Mouse (Mus musculus) cerebellum, postnatal 36 days (tissue): ENCODE measurements around the gene 1700067K01Rik.
A peak's percentile ranks its signal among the peaks of the same experiment; 100 is the strongest.
"Not testable (repeated sequence)": the region's sequence is repeated elsewhere in the genome, so short reads cannot be mapped to it uniquely, and the experiment has no call there.

Experiments used
- DNase-seq, 2 experiments: peaks; one replicate each; pipeline ENCODE4 v3.0.0; 2021 to 2022; ENCODE audit warnings: mixed read lengths in 2 of 2

Gene 1700067K01Rik

GRCm38 (mm10) chr8:83989243-83989642 lies 12.1 kb upstream of the 1700067K01Rik start:
- no peak for DNase-seq

- no peak for DNase-seq
Observed at GRCm38 (mm10) chr8:83990170-83990569, 11.1 kb upstream of the 1700067K01Rik start.

GRCm38 (mm10) chr8:83992488-83992887 lies 8.8 kb upstream of the 1700067K01Rik start:
- DNase-seq: no peak

GRCm38 (mm10) chr8:83994030-83994429 lies 7.3 kb upstream of the 1700067K01Rik start:
- DNase-seq: no peak

- DNase-seq: no peak
Observed at GRCm38 (mm10) chr8:83995973-83996372, 5.3 kb upstream of the 1700067K01Rik start.

GRCm38 (mm10) chr8:83996567-83997505 lies 4.5 kb upstream of the 1700067K01Rik start:
- DNase-seq: peak; percentile 72 to 86

GRCm38 (mm10) chr8:83997511-83998141 lies 3.7 kb upstream of the 1700067K01Rik start, which contains the start of gene Samd1:
Samd1 (plus strand) TSS chr8:83997672.
- DNase-seq: peak; percentile 53 to 56

GRCm38 (mm10) chr8:83998231-83999056 lies 2.9 kb upstream of the 1700067K01Rik start:
- peak in 1 of 2 experiments; percentile 51 for DNase-seq

GRCm38 (mm10) chr8:83999057-83999705 lies 2.1 kb upstream of the 1700067K01Rik start:
- no peak for DNase-seq

GRCm38 (mm10) chr8:83999825-84000224 lies 1.5 kb upstream of the 1700067K01Rik start:
- no peak for DNase-seq

- no peak for DNase-seq
Observed at GRCm38 (mm10) chr8:84002957-84003611, 1.8 kb downstream of the 1700067K01Rik start.

GRCm38 (mm10) chr8:84003612-84004246 lies 2.4 kb downstream of the 1700067K01Rik start:
- DNase-seq: no peak

- peak; percentile 90 to 93 for DNase-seq
Observed at GRCm38 (mm10) chr8:84004533-84005201, 3.4 kb downstream of the 1700067K01Rik start.

- not testable (repeated sequence) for DNase-seq
Observed at GRCm38 (mm10) chr8:84005502-84005901, 4.2 kb downstream of the 1700067K01Rik start.

GRCm38 (mm10) chr8:84008362-84008761 lies 7.1 kb downstream of the 1700067K01Rik start:
- DNase-seq: no peak

- peak; percentile 85 to 90 for DNase-seq
Observed at GRCm38 (mm10) chr8:84009876-84010275, 8.6 kb downstream of the 1700067K01Rik start.

- DNase-seq: peak; percentile 75 to 79
Observed at GRCm38 (mm10) chr8:84010625-84011611, 9.6 kb downstream of the 1700067K01Rik start.

- DNase-seq: no peak
Observed at GRCm38 (mm10) chr8:84011705-84012498, 10.6 kb downstream of the 1700067K01Rik start, which contains the start of gene 2210011C24Rik. 2210011C24Rik (minus strand) TSS chr8:84012171.
